Mouse (Mus musculus): ENCODE data around the gene Lrp6.

DNA sequence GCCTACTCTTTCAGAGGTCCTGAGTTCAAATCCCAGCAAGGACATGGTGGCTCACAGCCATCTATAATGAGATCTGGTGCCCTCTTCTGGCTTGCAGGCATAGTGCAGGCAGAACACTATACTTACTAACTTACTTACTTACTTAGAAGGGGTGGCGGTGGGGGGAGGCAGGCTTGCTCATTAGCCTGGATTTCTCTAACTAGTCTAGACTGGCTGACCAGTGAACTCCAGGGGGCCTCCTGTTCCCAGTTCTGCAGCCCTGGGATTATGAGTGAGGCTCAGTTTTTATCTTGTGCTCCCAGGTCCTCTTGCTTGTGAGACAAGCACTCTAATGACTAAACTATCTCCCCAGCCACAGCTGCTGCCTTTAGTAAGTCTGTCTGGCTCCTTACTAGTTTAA, 112.7 kb downstream of the Lrp6 start:
- peak; percentile 49 for TF ChIP-seq CTCF (conservative IDR thresholded peaks at IDR 0.05; ENCODE audit: low read length)
- no peak for TF ChIP-seq POU5F1 (IDR thresholded peaks at IDR 0.05; ENCODE audit: borderline replicate concordance, low read length)
- no peak for TF ChIP-seq NANOG (IDR thresholded peaks at IDR 0.05; ENCODE audit: borderline replicate concordance, low read length)
